Mouse (Mus musculus) adrenal gland, adult (tissue): ENCODE measurements around the gene Olfr698.
"Not testable (repeated sequence)": the region's sequence is repeated elsewhere in the genome, so short reads cannot be mapped to it uniquely, and the experiment has no call there.

ENCODE experiments used
- DNase-seq, 2 experiments: peaks; one replicate each; pipeline ENCODE4 v3.0.0; 2022 to 2023; ENCODE audit warnings: low spot score in 1 of 2; ENCODE audit not compliant: inconsistent age in 2 of 2

Olfr698 gene

GRCm38 (mm10) chr7:106755297-106755696 lies at the start of gene Olfr698:
TSS of gene Olfr698 (minus strand) at chr7:106755397.
- DNase-seq: no peak

GRCm38 (mm10) chr7:106793098-106793497 lies 37.9 kb upstream of the Olfr698 start, which contains the start of gene Olfr699:
TSS of gene Olfr699 (minus strand) at chr7:106793198.
- no peak for DNase-seq

GRCm38 (mm10) chr7:106788330-106788729 lies 33.1 kb upstream of the Olfr698 start:
- no peak for DNase-seq

DNA sequence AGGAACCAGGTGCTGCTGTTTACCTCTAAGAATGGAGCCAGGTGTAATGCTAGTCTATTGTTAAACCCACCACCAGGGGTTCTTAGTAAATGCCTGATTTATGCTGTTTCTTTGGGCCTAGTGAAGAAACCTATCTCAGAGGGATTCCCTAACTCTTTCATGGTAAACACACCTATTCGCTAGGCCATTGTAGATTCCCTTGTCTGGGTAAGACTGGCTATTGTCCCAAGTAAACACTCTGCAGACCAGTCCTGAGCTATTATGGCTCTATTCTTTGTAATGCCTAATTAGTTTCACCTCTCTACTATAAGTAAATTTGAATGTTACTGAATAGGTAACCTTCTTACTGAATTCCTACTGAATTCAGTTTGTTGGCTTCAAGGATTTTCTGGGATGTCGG lies 5.8 kb upstream of the Olfr698 start:
- not testable (repeated sequence) for DNase-seq

- DNase-seq: no peak
Observed at GRCm38 (mm10) chr7:106758800-106759199, 3.6 kb upstream of the Olfr698 start.

GRCm38 (mm10) chr7:106745811-106746210 lies 9.4 kb downstream of the Olfr698 start:
- DNase-seq: no peak

GRCm38 (mm10) chr7:106742343-106742742 lies 12.9 kb downstream of the Olfr698 start, which contains the start of gene Olfr697:
TSS of gene Olfr697 (minus strand) at chr7:106742443.
- no peak for DNase-seq

GRCm38 (mm10) chr7:106737028-106737427 lies 18.2 kb downstream of the Olfr698 start:
- DNase-seq: no peak

DNA sequence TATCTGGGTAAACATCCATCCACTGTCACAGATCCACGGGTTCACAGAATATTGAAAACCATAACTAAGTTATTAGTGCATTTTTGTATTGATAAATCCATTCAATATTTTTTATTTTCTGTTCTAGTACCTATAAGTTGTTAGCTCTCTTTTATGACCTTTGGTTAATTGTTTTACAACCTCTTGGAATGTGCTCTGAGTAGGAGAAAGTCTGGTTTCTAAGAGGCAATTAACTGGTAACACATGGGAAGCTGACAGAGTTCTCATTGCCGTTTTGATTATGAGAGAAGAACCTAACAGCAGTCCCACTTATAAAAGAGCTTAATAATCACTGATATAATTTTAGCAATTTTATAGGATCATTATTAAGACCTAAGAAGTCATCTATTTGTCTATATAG lies 21.5 kb downstream of the Olfr698 start:
- no peak for DNase-seq

DNA sequence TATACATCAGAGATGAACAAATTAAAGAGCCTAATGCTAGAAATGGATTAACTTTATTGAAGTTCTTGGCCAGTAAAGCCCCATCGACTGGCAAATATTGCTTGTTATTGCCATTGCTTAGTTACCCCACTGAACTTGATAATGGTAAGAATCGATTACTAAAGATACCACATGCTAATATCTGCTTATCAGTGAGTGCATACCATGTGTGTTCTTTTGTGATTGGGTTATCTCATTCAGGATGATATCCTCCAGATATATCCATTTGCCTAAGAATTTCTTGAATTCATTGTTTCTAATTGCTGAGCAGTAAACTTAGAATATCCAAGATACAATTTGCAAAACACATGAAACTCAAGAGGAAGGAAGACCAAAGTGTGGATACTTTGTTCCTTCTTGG lies 29.5 kb downstream of the Olfr698 start:
- not testable (repeated sequence) for DNase-seq

- DNase-seq: no peak
Observed at GRCm38 (mm10) chr7:106716296-106716695, 38.9 kb downstream of the Olfr698 start, which contains the start of gene Olfr695. TSS of gene Olfr695 (minus strand) at chr7:106716396.

GRCm38 (mm10) chr7:106711463-106711862 lies 43.7 kb downstream of the Olfr698 start:
- DNase-seq: no peak

- DNase-seq: not testable (repeated sequence)
Observed at GRCm38 (mm10) chr7:106707705-106708104, 47.5 kb downstream of the Olfr698 start.
